Mouse (Mus musculus): ENCODE data around the gene Micall2. TPM values are rescaled to one million over a fixed set of nuclear protein-coding genes. Genes with fewer than 3 reads are reported as not detected.
A peak's percentile ranks its signal among the peaks of the same experiment; 100 is the strongest.

Gene Micall2
- 11.6 and 14.8 TPM in 2 replicates for polyA plus RNA-seq (2015; fragmentation: Nextera tagmentation; extraction: Ambion mirVana)

DNA sequence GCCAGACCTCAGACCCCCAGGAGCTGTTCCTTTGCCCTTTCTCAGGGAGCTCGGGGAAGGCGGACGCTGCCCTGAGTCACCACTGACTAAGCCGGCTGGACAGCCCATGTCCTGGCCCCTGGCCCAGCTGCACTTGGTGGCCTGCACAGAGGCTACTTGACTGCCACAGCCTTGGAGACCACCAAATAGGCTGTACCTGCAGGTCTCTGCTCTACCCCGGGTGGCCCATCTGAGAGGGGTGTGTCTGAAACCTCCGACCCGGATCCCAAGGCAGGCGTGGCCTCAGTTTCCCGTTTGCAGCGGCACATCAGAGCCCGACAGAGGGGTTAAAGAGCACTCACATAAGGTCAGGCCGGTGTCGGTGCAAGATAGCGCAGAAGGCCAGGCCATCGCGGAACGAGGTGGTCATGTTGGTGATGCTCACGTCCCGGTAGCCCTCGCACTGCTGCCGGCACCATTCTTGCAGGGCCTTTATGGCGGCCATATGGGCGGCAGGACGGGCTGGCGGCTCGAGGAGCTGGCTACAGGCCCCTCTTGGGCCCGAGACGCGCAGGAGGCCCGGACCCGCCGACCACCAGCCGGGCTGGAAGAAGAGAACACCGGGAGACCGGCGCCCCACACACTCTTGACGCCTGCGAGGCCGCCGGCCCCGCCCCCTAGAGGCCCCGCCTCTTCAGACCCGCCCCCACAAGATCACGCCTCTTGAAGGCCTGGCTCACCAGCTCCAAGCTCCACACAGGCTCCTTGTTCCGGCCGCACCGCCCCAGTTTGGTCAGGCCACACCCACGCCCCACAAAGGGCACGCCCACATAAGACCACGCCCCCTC lies at the start of gene Micall2:
Gene Micall2, minus strand, starts transcription at position 660 of the 827 bp plus-strand sequence.
- Histone ChIP-seq H3K27me3 (replicated peaks; ENCODE audit: control insufficient read depth, insufficient read depth, low read length) (no peaks in the 10 kb centered on the region), H3K9me3 (ENCODE audit: control insufficient read depth, low read length) (no peaks in the 10 kb centered on the region), H3K4me1 (ENCODE audit: control insufficient read depth, insufficient read depth, low read length) (peaks cover 69% of the 10 kb centered on the region), H3K4me2 (ENCODE audit: low read depth, low read length) (peak within 1 kb of the TSS; percentile 99), H3K36me3 (ENCODE audit: control insufficient read depth, insufficient read depth, low read length) (no peaks in the 10 kb centered on the region), H3K4me3 (ENCODE audit: low read length) (peak within 1 kb of the TSS; percentile 71), H3K9ac (ENCODE audit: low read depth, low read length) (peak within 1 kb of the TSS; percentile 74), H3K27ac (ENCODE audit: low read length) (peak within 1 kb of the TSS; percentile 96)
- peak; percentile 86 for ATAC-seq
- WGBS = 4% methylated on average over 49 of the region's 50 CpGs

DNA sequence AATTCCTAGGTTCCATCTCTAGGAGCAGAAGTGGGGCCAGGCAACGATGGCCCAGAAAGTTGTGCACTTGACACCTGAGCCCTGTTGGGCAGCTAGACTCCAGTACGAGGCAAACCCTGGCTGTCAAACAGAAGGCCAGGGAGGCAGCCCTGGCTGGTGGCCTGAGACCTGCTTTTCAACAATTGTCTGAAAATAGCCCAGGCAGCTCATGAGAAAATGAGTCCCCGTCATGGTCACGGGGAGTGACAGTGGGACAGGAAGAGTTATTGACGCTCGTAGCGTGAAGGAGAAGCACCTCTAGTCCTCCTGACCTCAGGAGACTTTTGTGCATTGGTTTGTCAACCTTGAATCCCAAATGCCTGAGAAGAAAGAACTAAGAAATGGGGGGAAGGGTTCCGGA lies 45.3 kb upstream of the Micall2 start:
- no peak for ATAC-seq
- Histone ChIP-seq H3K4me3 (ENCODE audit: low read length) (no peak overlapping the region), H3K4me2 (ENCODE audit: low read depth, low read length) (no peak overlapping the region), H3K27me3 (replicated peaks; ENCODE audit: control insufficient read depth, insufficient read depth, low read length) (no peaks in the 10 kb centered on the region), H3K9me3 (ENCODE audit: control insufficient read depth, low read length) (no peaks in the 10 kb centered on the region), H3K9ac (ENCODE audit: low read depth, low read length) (no peak overlapping the region), H3K4me1 (ENCODE audit: control insufficient read depth, insufficient read depth, low read length) (no peaks in the 10 kb centered on the region), H3K36me3 (ENCODE audit: control insufficient read depth, insufficient read depth, low read length) (no peaks in the 10 kb centered on the region), H3K27ac (ENCODE audit: low read length) (no peak overlapping the region)
- 85% methylated on average over 8 of the region's 8 CpGs for WGBS

DNA sequence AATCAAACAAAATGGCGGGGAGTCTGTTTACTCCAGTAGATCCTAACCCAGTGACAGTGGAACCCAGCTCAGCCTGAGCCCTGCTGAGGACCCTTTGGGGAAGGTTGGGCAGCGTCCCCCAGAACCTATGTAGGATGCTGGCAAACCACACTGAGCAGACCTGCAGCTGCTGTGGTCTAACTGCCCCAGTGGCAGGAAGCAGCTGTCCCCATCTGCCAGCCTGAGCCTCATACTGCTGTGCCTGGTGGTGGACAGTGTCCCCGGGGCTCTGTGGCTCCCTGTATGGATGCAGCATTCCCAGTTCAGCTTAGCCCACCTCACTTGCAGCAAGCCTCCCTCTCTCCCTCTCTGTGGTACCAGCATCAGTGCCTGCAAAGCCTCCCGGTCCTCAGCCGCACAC lies 40.8 kb upstream of the Micall2 start:
- no peak for ATAC-seq
- Histone ChIP-seq H3K4me2 (ENCODE audit: low read depth, low read length) (no peak overlapping the region), H3K36me3 (ENCODE audit: control insufficient read depth, insufficient read depth, low read length) (0 out of 2 replicates have a peak, but pooled peaks cover 6% of the 10 kb centered on the region), H3K27me3 (replicated peaks; ENCODE audit: control insufficient read depth, insufficient read depth, low read length) (no peaks in the 10 kb centered on the region), H3K4me1 (ENCODE audit: control insufficient read depth, insufficient read depth, low read length) (peaks cover 10% of the 10 kb centered on the region), H3K27ac (ENCODE audit: low read length) (no peak overlapping the region), H3K4me3 (ENCODE audit: low read length) (no peak overlapping the region), H3K9me3 (ENCODE audit: control insufficient read depth, low read length) (no peaks in the 10 kb centered on the region), H3K9ac (ENCODE audit: low read depth, low read length) (no peak overlapping the region)
- 77% methylated on average over 5 of the region's 5 CpGs for WGBS

DNA sequence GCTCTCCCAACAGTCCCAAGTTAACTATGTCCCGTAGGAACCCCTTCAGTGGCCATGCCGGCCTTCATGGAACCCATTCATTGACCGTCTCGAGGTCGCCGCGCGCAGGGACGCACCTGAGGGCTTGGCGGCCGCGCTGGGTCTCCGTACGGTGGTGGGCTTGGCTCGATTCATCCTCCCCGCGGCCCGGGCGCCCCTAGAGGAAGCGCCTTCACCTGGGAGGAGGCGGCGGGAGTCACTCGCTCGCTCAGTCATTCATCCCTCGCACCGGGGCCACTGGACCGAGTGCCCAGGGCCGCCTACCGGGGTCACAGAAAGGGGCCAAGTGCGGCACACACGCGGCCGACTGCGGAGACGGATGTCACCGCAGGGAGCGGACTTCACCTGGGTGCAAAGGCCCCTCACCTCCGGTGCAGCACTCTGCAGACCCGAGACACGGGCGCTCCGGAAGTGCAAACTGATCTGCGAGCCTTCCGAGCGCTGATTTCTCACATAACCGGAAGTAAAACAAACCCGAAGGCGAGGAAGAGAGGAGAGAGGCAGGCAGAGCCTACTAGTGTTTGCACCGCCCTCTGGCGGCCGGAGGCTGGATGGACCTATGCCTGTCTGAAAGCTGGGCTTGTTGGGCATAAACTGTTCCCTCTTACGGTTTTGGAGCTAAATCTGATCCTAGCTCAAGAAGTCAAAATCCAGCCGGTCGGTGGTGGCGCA lies 39.2 kb upstream of the Micall2 start, which contains the start of gene Ints1:
Gene Ints1, minus strand, starts transcription at position 459 of the 711 bp plus-strand sequence.
- WGBS = 1% methylated on average over 55 of the region's 55 CpGs
- Histone ChIP-seq H3K36me3 (ENCODE audit: control insufficient read depth, insufficient read depth, low read length) (peaks cover 17% of the 10 kb centered on the region), H3K4me3 (ENCODE audit: low read length) (peak within 1 kb of the TSS; percentile 98), H3K27me3 (replicated peaks; ENCODE audit: control insufficient read depth, insufficient read depth, low read length) (no peaks in the 10 kb centered on the region), H3K4me1 (ENCODE audit: control insufficient read depth, insufficient read depth, low read length) (peaks cover 10% of the 10 kb centered on the region), H3K9ac (ENCODE audit: low read depth, low read length) (peak within 1 kb of the TSS; percentile 92), H3K4me2 (ENCODE audit: low read depth, low read length) (peak within 1 kb of the TSS; percentile 69), H3K27ac (ENCODE audit: low read length) (no peak within 1 kb of the TSS; the same call in 1 of the 2 replicates), H3K9me3 (ENCODE audit: control insufficient read depth, low read length) (no peaks in the 10 kb centered on the region)
- ATAC-seq = peak; percentile 94

DNA sequence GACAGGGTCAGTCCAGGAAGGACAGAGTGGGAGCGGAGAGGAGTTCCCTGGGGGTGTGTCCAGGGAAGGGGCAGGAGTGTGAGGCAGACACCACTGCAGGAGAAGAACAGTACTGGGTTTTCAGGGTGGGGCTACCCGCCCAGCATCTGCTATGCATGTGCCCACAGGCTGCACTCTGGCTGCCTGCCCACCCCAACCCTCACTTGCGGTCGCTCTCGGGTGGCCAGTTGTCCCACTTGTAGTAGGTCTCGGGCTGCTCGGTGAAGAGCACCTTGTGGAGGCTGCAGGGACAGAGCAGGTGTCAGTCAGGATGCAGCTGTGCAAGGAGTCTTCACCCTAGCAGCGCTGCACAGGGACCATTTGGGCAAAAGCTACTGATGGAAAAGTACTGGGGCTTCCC lies 32.1 kb upstream of the Micall2 start:
- H3K9me3 ChIP-seq (ENCODE audit: control insufficient read depth, low read length) = no peaks in the 10 kb centered on the region
- H3K4me2 ChIP-seq (ENCODE audit: low read depth, low read length) = no peak overlapping the region
- no peaks in the 10 kb centered on the region for H3K27me3 ChIP-seq (replicated peaks; ENCODE audit: control insufficient read depth, insufficient read depth, low read length)
- no peak overlapping the region for H3K27ac ChIP-seq (ENCODE audit: low read length)
- H3K4me1 ChIP-seq (ENCODE audit: control insufficient read depth, insufficient read depth, low read length) = no peaks in the 10 kb centered on the region
- ATAC-seq = no peak
- H3K4me3 ChIP-seq (ENCODE audit: low read length) = no peak overlapping the region
- 94% methylated on average over 8 of the region's 8 CpGs for WGBS
- H3K36me3 ChIP-seq (ENCODE audit: control insufficient read depth, insufficient read depth, low read length) = peaks cover 42% of the 10 kb centered on the region
- no peak overlapping the region for H3K9ac ChIP-seq (ENCODE audit: low read depth, low read length)

DNA sequence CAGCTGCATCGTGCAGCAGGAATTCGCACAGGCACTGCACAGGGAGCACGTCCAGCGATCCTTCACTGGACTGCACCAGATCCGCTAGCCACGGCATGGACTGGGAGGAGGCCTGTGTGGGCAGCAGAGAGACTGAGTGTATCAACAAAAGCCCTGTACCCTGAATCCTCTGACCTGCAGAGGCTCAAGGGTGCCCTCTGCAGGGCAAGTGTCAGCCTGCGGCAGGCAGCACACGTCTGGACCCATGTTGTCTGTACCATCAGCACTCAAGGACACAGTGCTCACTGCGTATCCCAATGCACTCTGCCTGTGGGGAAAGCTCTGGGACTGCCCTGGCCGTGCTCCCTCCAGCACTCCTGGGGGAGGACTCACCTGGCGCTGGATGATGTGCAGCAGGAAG lies 28.2 kb upstream of the Micall2 start:
- Histone ChIP-seq H3K4me1 (ENCODE audit: control insufficient read depth, insufficient read depth, low read length) (no peaks in the 10 kb centered on the region), H3K9ac (ENCODE audit: low read depth, low read length) (no peak overlapping the region), H3K27me3 (replicated peaks; ENCODE audit: control insufficient read depth, insufficient read depth, low read length) (no peaks in the 10 kb centered on the region), H3K4me3 (ENCODE audit: low read length) (no peak overlapping the region), H3K9me3 (ENCODE audit: control insufficient read depth, low read length) (no peaks in the 10 kb centered on the region), H3K36me3 (ENCODE audit: control insufficient read depth, insufficient read depth, low read length) (peaks cover 39% of the 10 kb centered on the region), H3K4me2 (ENCODE audit: low read depth, low read length) (no peak overlapping the region), H3K27ac (ENCODE audit: low read length) (no peak overlapping the region)
- WGBS = 72% methylated on average over 11 of the region's 11 CpGs
- peak; percentile 35; the same call in 1 of the 2 replicates for ATAC-seq

DNA sequence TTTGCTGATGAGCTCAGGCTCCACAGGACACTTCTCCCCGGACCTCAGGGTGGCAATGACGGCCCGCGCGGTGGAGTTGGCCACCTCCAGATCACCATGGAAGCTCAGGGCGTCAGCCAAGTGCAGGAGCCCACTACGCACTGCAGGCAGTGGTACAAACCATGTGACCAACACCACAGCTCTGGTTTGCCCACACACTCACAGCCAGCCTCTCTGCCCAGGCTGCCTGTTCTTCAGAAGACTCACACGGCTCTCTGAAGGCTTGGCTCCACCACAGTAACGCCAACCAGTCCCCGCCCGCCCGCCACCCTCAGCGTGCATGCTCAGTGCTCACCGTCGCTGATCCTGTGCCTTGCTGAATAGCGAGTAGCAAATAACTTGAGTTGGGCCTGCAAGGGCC lies 22.0 kb upstream of the Micall2 start:
- Histone ChIP-seq H3K4me2 (ENCODE audit: low read depth, low read length) (no peak overlapping the region), H3K36me3 (ENCODE audit: control insufficient read depth, insufficient read depth, low read length) (peaks cover 37% of the 10 kb centered on the region), H3K4me1 (ENCODE audit: control insufficient read depth, insufficient read depth, low read length) (no peaks in the 10 kb centered on the region), H3K27ac (ENCODE audit: low read length) (no peak overlapping the region), H3K9me3 (ENCODE audit: control insufficient read depth, low read length) (no peaks in the 10 kb centered on the region), H3K4me3 (ENCODE audit: low read length) (no peak overlapping the region), H3K27me3 (replicated peaks; ENCODE audit: control insufficient read depth, insufficient read depth, low read length) (no peaks in the 10 kb centered on the region), H3K9ac (ENCODE audit: low read depth, low read length) (no peak overlapping the region)
- no peak for ATAC-seq
- WGBS = 88% methylated on average over 16 of the region's 16 CpGs

DNA sequence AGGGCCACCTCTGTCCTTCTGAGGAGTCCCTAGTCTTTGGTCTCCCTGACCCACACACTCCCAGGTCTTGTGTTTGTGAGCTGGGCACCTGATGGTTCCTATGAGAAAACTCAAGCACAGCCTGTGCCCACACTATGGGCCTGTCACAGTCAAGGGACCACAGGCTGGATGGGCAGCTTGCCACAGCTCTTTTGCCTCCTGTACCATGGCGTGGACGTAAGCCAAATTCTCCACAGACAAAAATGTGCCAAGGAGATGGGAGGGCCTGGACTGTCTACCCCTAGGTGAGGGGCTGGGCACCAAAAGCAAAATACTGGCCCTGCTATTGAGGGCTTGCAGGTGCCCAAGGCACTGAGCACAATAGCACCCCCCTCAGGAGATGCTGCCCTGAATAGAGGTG lies 20.4 kb upstream of the Micall2 start:
- Histone ChIP-seq H3K9me3 (ENCODE audit: control insufficient read depth, low read length) (no peaks in the 10 kb centered on the region), H3K36me3 (ENCODE audit: control insufficient read depth, insufficient read depth, low read length) (peaks cover 34% of the 10 kb centered on the region), H3K4me3 (ENCODE audit: low read length) (no peak overlapping the region), H3K27ac (ENCODE audit: low read length) (no peak overlapping the region), H3K4me2 (ENCODE audit: low read depth, low read length) (no peak overlapping the region), H3K9ac (ENCODE audit: low read depth, low read length) (no peak overlapping the region), H3K4me1 (ENCODE audit: control insufficient read depth, insufficient read depth, low read length) (no peaks in the 10 kb centered on the region), H3K27me3 (replicated peaks; ENCODE audit: control insufficient read depth, insufficient read depth, low read length) (no peaks in the 10 kb centered on the region)
- ATAC-seq = no peak
- 95% methylated on average over 2 of the region's 2 CpGs for WGBS

DNA sequence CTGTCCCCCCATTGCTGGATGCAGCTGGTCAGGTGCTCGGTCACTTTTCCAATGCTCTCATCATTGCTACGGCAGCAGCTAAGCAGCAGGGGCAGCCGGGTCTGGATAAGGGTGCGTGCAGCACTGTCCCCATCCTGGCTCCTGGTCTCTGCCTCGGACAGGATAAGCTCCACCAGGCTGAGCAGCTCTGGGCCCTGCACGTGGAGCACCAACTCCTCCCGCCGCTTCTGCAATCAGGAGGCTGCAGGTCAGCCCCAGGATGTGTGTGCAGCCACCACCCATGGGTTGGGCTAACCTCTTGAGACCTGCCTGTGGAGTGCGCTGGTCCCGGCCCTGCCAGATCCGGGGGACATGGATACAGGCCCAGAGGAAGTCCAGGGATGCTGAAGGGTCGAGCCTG lies 20.0 kb upstream of the Micall2 start:
- no peaks in the 10 kb centered on the region for H3K4me1 ChIP-seq (ENCODE audit: control insufficient read depth, insufficient read depth, low read length)
- H3K9ac ChIP-seq (ENCODE audit: low read depth, low read length) = no peak overlapping the region
- ATAC-seq = no peak
- no peak overlapping the region for H3K4me3 ChIP-seq (ENCODE audit: low read length)
- no peak overlapping the region for H3K27ac ChIP-seq (ENCODE audit: low read length)
- no peak overlapping the region for H3K4me2 ChIP-seq (ENCODE audit: low read depth, low read length)
- H3K36me3 ChIP-seq (ENCODE audit: control insufficient read depth, insufficient read depth, low read length) = peaks cover 36% of the 10 kb centered on the region
- no peaks in the 10 kb centered on the region for H3K9me3 ChIP-seq (ENCODE audit: control insufficient read depth, low read length)
- no peaks in the 10 kb centered on the region for H3K27me3 ChIP-seq (replicated peaks; ENCODE audit: control insufficient read depth, insufficient read depth, low read length)
- 87% methylated on average over 12 of the region's 12 CpGs for WGBS
